Mouse (Mus musculus) heart, adult 18-20 months (tissue): Measurements from ENCODE around the gene Rap1a. TPM values are rescaled to one million over a fixed set of nuclear protein-coding genes. Genes with fewer than 3 reads are reported as not detected.

Experiments
- DNase-seq, 2 experiments: peaks; one replicate each; pipeline ENCODE4 v3.0.0; 2021 to 2022; ENCODE audit warnings: mixed read lengths in 1 of 2
- total RNA-seq, 2 experiments: library from RNA; stranded (reverse); gene quantifications; 2 replicates each; pipeline ENCODE4 v1.2.3; 2021

The Rap1a gene
- total RNA-seq, 2 experiments from 2014 or later: 106 to 109 TPM

GRCm38 (mm10) chr3:105763132-105763851, 37.8 kb downstream of the Rap1a start:
- no peak for DNase-seq

DNA sequence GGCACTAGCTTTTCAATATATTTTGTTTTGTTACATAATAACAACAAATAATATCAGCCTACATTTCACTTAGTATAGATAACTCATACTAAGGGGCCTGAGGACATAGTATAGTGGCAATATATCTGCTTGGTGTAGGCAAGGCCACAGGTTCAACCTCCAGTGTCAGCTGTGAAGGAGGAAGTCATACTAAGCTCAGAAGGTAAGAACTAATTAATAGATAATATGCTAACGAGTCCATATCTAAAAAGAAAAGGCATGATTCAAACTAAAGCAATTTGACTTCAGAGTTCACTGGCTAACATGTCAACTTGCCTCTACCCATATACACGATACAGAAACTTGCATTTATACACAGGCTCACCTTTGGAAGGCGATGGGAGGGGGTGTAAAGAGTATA, 41.1 kb downstream of the Rap1a start:
- no peak for DNase-seq

DNA sequence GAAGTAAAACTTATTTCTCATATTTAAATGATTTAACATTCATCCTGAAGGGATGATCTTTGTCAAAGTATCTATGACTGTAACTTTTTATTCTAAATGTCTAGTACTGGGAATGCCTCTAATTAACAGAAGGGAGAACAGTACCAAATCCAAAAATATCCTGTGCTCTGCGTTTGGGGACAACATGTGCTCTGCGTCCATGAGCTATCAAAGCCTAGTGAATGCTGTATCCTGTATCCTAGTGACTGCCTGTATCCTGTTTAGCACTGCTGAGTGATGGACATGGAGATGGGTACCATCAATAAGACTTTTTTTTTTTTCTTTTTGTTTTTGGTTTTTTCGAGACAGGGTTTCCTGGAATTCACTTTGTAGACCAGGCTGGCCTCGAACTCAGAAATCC, 42.5 kb downstream of the Rap1a start:
- peak in 1 of 2 experiments; percentile 45 for DNase-seq

- no peak for DNase-seq
Measured at GRCm38 (mm10) chr3:105758098-105758497, 43.0 kb downstream of the Rap1a start.

DNA sequence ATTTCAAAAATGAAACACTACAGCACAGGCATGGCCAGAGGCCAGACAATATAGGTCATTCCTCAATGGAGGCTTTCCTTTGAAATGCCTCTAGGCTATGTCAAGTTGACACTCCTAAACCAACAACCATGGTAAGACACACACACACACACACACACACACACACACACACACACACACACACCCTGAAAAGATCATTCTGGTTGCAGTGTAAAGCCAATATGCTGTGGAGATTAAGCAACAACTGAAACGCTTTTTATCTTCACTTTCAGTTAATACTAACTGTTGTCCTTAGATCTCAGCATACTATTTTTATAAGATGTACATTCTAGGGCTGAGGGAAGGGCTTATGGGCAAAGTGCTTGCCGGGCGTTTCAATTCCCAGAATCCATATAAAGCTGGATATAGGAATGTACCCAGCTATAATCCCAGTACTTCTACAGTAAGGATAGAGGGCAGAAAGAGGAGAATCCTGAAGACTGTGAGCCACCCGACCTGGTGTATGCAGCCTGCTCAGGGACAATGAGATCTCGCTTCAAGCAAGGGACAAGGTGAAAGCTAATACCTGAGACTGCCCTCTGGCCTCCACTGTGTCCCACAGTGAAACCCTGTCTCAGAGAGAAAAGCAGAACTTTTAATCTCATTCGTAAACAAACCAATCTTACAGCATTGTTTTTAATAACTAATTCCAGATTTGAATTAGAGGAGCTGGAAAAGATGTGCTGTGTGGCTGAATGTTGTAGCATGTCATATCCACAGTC, 43.6 kb downstream of the Rap1a start:
- no peak for DNase-seq

GRCm38 (mm10) chr3:105756505-105756904, 44.6 kb downstream of the Rap1a start:
- no peak for DNase-seq

- DNase-seq: no peak
Measured at GRCm38 (mm10) chr3:105755123-105755522, 46.0 kb downstream of the Rap1a start.

DNA sequence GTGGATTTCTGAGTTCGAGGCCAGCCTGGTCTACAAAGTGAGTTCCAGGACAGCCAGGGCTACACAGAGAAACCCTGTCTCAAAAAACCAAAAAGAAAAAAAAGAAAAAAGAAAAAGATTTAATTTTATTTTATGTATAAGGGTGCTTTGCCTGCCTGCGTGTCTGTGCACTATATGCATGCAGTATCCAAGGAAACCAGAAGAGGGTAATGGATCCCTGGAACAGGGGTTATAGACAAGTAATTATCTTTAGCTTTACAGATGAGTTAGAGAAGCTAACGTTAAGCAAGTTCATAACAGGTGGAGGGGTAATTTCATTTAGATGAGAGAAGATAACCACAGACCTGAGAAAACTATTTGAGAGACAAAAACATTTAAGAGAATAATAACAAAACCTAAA, 47.0 kb downstream of the Rap1a start:
- DNase-seq: no peak

- no peak for DNase-seq
Measured at GRCm38 (mm10) chr3:105750810-105751209, 50.3 kb downstream of the Rap1a start.

DNA sequence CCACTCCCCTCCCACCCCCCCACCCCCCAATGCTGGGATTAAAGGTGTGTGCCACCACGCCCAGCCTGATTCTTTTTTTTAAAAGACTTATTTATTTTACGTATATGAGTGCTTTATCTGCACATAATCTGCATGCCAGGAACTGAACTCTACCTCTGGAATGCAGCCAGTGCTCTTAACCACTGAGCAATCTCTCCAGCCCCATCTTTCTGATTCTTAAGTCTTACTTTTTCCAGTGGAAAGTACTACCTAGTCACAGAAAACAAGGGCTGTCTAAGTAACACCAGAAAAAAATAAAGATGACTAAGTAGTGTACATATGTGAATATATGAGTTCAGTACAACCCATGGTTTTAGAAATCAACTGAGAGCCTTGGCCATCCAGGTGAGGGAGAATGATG, 54.6 kb downstream of the Rap1a start:
- DNase-seq: no peak

- DNase-seq: no peak
Measured at GRCm38 (mm10) chr3:105737666-105738065, 63.5 kb downstream of the Rap1a start.

GRCm38 (mm10) chr3:105737070-105737469, 64.1 kb downstream of the Rap1a start:
- no peak for DNase-seq

GRCm38 (mm10) chr3:105736148-105736547, 65.0 kb downstream of the Rap1a start:
- DNase-seq: no peak

GRCm38 (mm10) chr3:105735285-105735684, 65.9 kb downstream of the Rap1a start:
- no peak for DNase-seq

- DNase-seq: no peak
Measured at GRCm38 (mm10) chr3:105733538-105733937, 67.6 kb downstream of the Rap1a start.

DNA sequence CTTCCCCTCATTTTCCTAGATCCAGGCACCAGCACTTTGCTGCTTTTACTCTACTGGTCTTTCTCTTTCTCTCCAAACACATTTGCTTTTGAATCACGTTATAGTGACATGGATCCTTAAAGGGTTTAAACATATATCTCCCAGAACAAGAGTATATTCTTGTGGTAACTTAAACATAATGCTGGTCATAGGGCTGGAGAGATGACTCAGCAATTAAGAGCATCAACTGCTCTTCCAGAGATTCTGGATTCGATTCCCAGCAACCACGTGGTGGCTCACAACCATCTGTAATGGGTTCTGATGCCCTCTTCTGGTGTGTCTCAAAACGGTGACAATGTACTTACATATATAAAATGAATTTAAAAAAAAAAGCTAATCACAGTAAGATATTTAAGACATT, 68.8 kb downstream of the Rap1a start:
- no peak for DNase-seq

DNA sequence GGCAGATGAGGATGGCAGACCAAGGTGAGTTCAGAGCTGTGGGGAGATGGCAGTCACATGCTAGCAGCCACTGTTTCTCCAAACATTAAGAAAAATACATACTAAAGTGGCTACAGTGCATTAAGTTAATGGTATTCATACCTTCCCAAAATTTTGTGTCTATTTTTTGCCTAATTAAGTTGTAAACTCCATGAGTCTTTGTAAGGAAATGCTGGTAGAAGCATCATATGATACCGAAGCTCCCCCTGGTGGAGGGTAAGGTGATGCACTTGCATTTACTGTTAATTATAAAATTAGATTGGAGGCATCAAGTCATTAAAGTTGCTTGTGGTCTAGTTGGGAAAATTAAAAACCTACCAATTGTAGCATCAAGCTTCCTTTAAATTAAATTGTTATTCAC, 75.1 kb downstream of the Rap1a start:
- DNase-seq: peak; percentile 65 to 87

- peak in 1 of 2 experiments; percentile 58 for DNase-seq
Measured at GRCm38 (mm10) chr3:105722510-105722909, 78.6 kb downstream of the Rap1a start.

DNA sequence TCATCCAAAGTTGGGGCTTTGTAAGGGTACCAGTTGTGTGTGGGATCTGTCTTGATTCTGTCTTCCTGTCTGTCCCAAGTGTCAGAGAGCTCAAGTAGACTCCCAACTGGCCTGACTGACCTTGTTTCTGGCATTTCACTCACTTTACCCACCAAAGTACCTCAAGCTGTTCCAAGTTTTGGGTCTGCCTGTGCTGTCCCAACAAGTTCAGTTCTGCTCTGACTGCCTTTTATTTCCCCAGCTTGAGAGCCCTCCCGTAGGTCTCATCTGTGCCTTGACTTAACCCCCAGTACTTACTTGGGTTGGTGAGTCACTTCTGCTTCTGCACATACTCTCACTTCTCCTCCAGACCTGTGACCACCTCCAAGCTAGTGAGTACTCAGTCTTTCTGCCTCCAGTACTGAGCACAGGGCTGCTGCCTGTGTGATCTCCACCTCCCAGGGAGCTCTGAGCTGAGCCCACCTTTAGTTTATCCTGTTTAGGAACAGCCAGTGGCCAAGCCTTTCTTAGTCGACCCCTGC, 79.4 kb downstream of the Rap1a start:
- no peak for DNase-seq

- DNase-seq: no peak
Measured at GRCm38 (mm10) chr3:105720514-105720913, 80.6 kb downstream of the Rap1a start.

DNA sequence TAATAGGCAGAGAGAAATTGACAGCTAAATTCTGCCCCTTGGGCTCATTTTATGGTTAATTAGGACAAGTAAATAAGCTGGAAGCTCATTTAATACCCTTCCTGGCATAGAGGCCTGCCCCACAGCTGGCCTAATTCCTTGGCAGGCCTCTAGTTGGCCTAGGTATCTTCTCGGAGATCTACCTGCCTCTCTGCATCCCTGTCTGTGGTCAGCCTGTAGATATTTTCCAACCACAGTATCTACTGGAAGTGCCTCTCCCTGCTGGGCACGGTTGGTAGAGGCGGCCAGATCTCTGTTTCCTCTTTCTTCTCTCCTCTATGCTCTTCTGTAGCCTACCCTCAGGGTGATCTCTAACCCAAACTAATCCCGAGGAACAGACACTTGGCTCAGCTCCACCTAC, 81.2 kb downstream of the Rap1a start:
- DNase-seq: no peak

- DNase-seq: no peak
Measured at GRCm38 (mm10) chr3:105718746-105719145, 82.4 kb downstream of the Rap1a start.

DNA sequence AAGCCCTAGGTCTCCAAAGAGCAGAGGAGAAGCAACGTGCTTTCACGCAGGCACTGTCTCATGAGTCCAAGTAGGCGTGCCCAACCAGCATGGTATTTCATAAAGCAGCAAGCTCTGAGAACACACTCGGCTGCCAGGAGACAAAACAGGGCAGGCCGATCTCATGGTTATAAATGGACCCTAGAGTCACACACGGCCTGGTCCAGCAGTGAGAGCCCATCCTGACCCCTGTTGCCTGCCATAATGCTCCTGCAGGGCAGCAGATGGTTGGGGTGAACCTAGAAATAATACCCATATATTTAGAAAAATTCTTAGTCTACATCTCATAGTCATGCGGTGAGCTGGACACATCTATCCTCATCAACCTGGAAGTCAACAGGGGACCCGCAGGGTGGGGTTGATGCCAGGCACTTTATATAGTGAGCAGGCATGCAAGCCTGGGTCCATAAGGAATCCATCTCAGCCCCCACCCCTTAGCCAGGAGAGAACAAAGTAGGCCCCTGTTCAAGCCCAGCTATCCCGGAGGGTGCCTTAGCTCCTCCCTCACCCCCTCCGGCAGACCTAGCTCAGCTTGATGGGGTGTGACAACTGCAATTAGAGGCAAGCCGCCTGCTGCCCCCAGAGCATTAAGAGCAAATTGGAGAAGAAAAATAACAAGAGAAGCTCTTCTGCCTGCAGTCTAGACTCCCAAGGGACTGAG, 83.1 kb downstream of the Rap1a start:
- peak; percentile 61 to 71 for DNase-seq
